Mouse (Mus musculus) forebrain, embryonic 14.5 days (tissue): ENCODE measurements around the gene Sh2b3. TPM values are rescaled to one million over a fixed set of nuclear protein-coding genes. Genes with fewer than 3 reads are reported as not detected.

Experiments used
- ATAC-seq: fragments of 200-750 bp; cut with Nextera tagmentation; 2 replicates; pipeline ENCODE4 v1.8.0; 2017; ENCODE audit warnings: mild to moderate bottlenecking, moderate library complexity
- DNase-seq: peaks from one replicate; pipeline ENCODE4 v3.0.0-alpha.2; 2015; ENCODE audit warnings: low spot score
- H3K27ac ChIP-seq: fragments of 300-500 bp; sonication (generic); 2 replicates; pipeline ENCODE4 v1.5.1; 2014; ENCODE audit warnings: low read depth, mild to moderate bottlenecking, control low read depth, low read length, moderate library complexity
- H3K27me3 ChIP-seq: fragments of 300-500 bp; sonication (generic); replicated peaks from 2 replicates; pipeline ENCODE4 v1.6.1; 2014; ENCODE audit warnings: low read length, control low read depth, mixed read lengths; ENCODE audit not compliant: control insufficient read depth, insufficient read depth
- H3K36me3 ChIP-seq: fragments of 300-500 bp; sonication (generic); 2 replicates; pipeline ENCODE4 v1.6.1; 2014; ENCODE audit warnings: low read length, control low read depth; ENCODE audit not compliant: control insufficient read depth, insufficient read depth
- H3K4me1 ChIP-seq: fragments of 300-500 bp; sonication (generic); 2 replicates; pipeline ENCODE4 v1.6.1; 2014; ENCODE audit warnings: antibody characterized with exemption, low read length, control low read depth; ENCODE audit not compliant: control insufficient read depth, insufficient read depth
- H3K4me2 ChIP-seq: fragments of 300-500 bp; sonication (generic); 2 replicates; pipeline ENCODE4 v1.6.1; 2014; ENCODE audit warnings: mild to moderate bottlenecking, control low read depth, low read length
- H3K4me3 ChIP-seq: fragments of 300-500 bp; sonication (generic); 2 replicates; pipeline ENCODE4 v1.5.1; 2014; ENCODE audit warnings: low read depth, low read length, control low read depth
- H3K9ac ChIP-seq: fragments of 300-500 bp; sonication (generic); 2 replicates; pipeline ENCODE4 v1.6.1; 2014; ENCODE audit warnings: mild to moderate bottlenecking, low read length, control low read depth, moderate library complexity
- H3K9me3 ChIP-seq: fragments of 300-500 bp; sonication (generic); replicated peaks from 2 replicates; pipeline ENCODE4 v1.6.1; 2016; ENCODE audit warnings: low read length, control low read depth, mixed read lengths; ENCODE audit not compliant: control insufficient read depth
- WGBS: fragments of 180-500 bp; shearing (Covaris S2); extraction: QIAGEN DNeasy Blood & Tissue Kit; methylation state at CpG from one replicate; pipeline ENCODE4 v1.1.7; 2014; 5-methylcytosine and 5-hydroxymethylcytosine counted together
- polyA plus RNA-seq: library from polyadenylated mRNA; unstranded; fragments of >200 nt; fragmentation: Nextera tagmentation; extraction: Ambion mirVana; gene quantifications from 2 replicates; pipeline ENCODE4 v1.2.1, GENCODE M21; 2014

Gene Sh2b3
- polyA plus RNA-seq, 1 experiment from 2014 or later, result 4.4 TPM

- no peak for DNase-seq
- Histone ChIP-seq H3K4me1 (no peaks in the 10 kb centered on the region), H3K36me3 (peaks cover 47% of the 10 kb centered on the region), H3K9me3 (no peaks in the 10 kb centered on the region), H3K9ac (no peak overlapping the region), H3K27ac (no peak overlapping the region), H3K27me3 (no peaks in the 10 kb centered on the region), H3K4me3 (no peak overlapping the region), H3K4me2 (no peak overlapping the region)
- ATAC-seq, result no peak
- 77% methylated on average over 5 of the region's 5 CpGs for WGBS
These were observed 15.9 kb downstream of the Sh2b3 start for GRCm38 (mm10) chr5:121821552-121821951.

- DNase-seq, result no peak
- Histone ChIP-seq H3K36me3 (peaks cover 51% of the 10 kb centered on the region), H3K9ac (no peak overlapping the region), H3K4me2 (no peak overlapping the region), H3K9me3 (no peaks in the 10 kb centered on the region), H3K4me3 (no peak overlapping the region), H3K4me1 (no peaks in the 10 kb centered on the region), H3K27me3 (no peaks in the 10 kb centered on the region), H3K27ac (no peak overlapping the region)
- 93% methylated on average over 5 of the region's 5 CpGs for WGBS
- no peak for ATAC-seq
These were observed 16.3 kb downstream of the Sh2b3 start for GRCm38 (mm10) chr5:121821116-121821515.

GRCm38 (mm10) chr5:121820657-121821056 is 16.8 kb downstream of the Sh2b3 start:
- Histone ChIP-seq H3K27ac (no peak overlapping the region), H3K4me1 (no peaks in the 10 kb centered on the region), H3K27me3 (no peaks in the 10 kb centered on the region), H3K9me3 (no peaks in the 10 kb centered on the region), H3K4me2 (no peak overlapping the region), H3K4me3 (no peak overlapping the region), H3K9ac (no peak overlapping the region), H3K36me3 (peaks cover 56% of the 10 kb centered on the region)
- ATAC-seq (no peak), DNase-seq (no peak)
- 95% methylated on average over 3 of the region's 3 CpGs for WGBS

GRCm38 (mm10) chr5:121820161-121820560 is 17.3 kb downstream of the Sh2b3 start:
- H3K27ac ChIP-seq, result no peak overlapping the region
- no peaks in the 10 kb centered on the region for H3K27me3 ChIP-seq
- DNase-seq (no peak), ATAC-seq (no peak)
- WGBS, result 76% methylated on average over 2 of the region's 2 CpGs
- H3K36me3 ChIP-seq, result peaks cover 61% of the 10 kb centered on the region
- H3K9me3 ChIP-seq, result no peaks in the 10 kb centered on the region
- H3K4me2 ChIP-seq, result no peak overlapping the region
- no peaks in the 10 kb centered on the region for H3K4me1 ChIP-seq
- no peak overlapping the region for H3K9ac ChIP-seq
- H3K4me3 ChIP-seq, result no peak overlapping the region

- no peaks in the 10 kb centered on the region for H3K4me1 ChIP-seq
- H3K4me3 ChIP-seq, result no peak overlapping the region
- DNase-seq (no peak), ATAC-seq (no peak)
- H3K36me3 ChIP-seq, result peaks cover 66% of the 10 kb centered on the region
- H3K27me3 ChIP-seq, result no peaks in the 10 kb centered on the region
- 95% methylated on average over 5 of the region's 5 CpGs for WGBS
- H3K9ac ChIP-seq, result no peak overlapping the region
- H3K4me2 ChIP-seq, result no peak overlapping the region
- H3K27ac ChIP-seq, result no peak overlapping the region
- no peaks in the 10 kb centered on the region for H3K9me3 ChIP-seq
These were observed 17.9 kb downstream of the Sh2b3 start for GRCm38 (mm10) chr5:121819559-121819958.

- H3K27me3 ChIP-seq, result no peaks in the 10 kb centered on the region
- ATAC-seq, result no peak
- no peak overlapping the region for H3K27ac ChIP-seq
- 94% methylated on average over 4 of the region's 4 CpGs for WGBS
- H3K9me3 ChIP-seq, result no peaks in the 10 kb centered on the region
- H3K4me3 ChIP-seq, result no peak overlapping the region
- no peak overlapping the region for H3K9ac ChIP-seq
- no peak for DNase-seq
- no peak overlapping the region for H3K4me2 ChIP-seq
- peaks cover 73% of the 10 kb centered on the region for H3K36me3 ChIP-seq
- no peaks in the 10 kb centered on the region for H3K4me1 ChIP-seq
These were observed 18.6 kb downstream of the Sh2b3 start for GRCm38 (mm10) chr5:121818862-121819261.

- no peak for DNase-seq
- Histone ChIP-seq H3K4me1 (no peaks in the 10 kb centered on the region), H3K9me3 (no peaks in the 10 kb centered on the region), H3K4me3 (no peak overlapping the region), H3K27me3 (no peaks in the 10 kb centered on the region), H3K27ac (no peak overlapping the region), H3K9ac (no peak overlapping the region), H3K36me3 (peaks cover 76% of the 10 kb centered on the region), H3K4me2 (no peak overlapping the region)
- no peak for ATAC-seq
- over 99% methylated on average over 7 of the region's 7 CpGs for WGBS
These were observed 19.0 kb downstream of the Sh2b3 start for GRCm38 (mm10) chr5:121818401-121818800.

GRCm38 (mm10) chr5:121817551-121817950 is 19.9 kb downstream of the Sh2b3 start:
- Histone ChIP-seq H3K36me3 (peaks cover 81% of the 10 kb centered on the region), H3K4me1 (no peaks in the 10 kb centered on the region), H3K9ac (no peak overlapping the region), H3K9me3 (no peaks in the 10 kb centered on the region), H3K4me2 (no peak overlapping the region), H3K4me3 (no peak overlapping the region), H3K27me3 (no peaks in the 10 kb centered on the region), H3K27ac (no peak overlapping the region)
- DNase-seq (no peak), ATAC-seq (no peak)
- WGBS, result 87% methylated on average over 9 of the region's 9 CpGs

GRCm38 (mm10) chr5:121816611-121817010 is 20.8 kb downstream of the Sh2b3 start:
- Histone ChIP-seq H3K27me3 (no peaks in the 10 kb centered on the region), H3K36me3 (peaks cover 85% of the 10 kb centered on the region), H3K9me3 (no peaks in the 10 kb centered on the region), H3K4me3 (no peak overlapping the region), H3K27ac (no peak overlapping the region), H3K4me1 (no peaks in the 10 kb centered on the region), H3K4me2 (no peak overlapping the region), H3K9ac (no peak overlapping the region)
- ATAC-seq, result no peak
- WGBS, result 100% methylated on average over 2 of the region's 2 CpGs
- DNase-seq, result no peak
